Mouse (Mus musculus): ENCODE measurements around the gene Popdc3. TPM values are rescaled to one million over a fixed set of nuclear protein-coding genes. Genes with fewer than 3 reads are reported as not detected.

The Popdc3 gene
- total and polyA plus RNA-seq, 3 experiments, result not detected

DNA sequence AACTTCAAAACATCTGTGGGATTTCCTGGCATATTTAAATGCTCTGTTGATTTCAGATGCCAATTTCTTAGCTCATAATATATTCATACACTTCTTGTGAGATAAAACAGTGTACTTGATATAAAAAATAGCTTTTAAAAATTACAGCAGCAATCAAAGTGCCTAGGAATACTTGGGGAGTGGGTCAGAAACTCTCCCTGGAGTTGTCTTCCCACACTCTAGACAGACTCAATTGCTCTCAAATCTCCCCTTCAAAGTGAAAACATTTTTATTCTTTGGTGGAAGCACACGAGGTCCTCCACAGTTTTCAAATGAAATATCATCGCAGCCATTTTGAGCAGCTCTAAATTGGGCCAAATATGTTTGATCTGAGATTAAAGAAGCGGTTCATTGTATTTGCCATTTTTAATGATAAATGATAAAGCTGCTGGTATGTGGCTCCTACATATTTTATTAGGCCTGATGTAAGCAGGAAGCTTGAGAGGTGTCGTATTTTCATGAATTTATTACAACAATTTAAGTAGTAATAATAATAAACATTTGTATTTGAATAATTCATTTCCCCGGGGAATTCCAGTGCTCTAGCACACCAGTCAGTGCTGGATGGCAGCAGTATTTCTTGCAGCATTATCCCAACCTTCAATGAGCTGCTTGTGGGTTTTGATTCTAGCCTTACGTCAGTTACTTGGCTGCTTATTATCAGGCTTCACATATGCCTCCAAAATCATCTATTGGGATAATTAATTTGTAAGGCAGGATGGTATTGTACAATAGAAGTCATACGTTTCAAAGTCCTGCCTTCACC is 150.5 kb downstream of the Popdc3 start:
- Histone ChIP-seq H3K36me3 (ENCODE audit: control insufficient read depth in 1 of 2, insufficient read depth in 2 of 2, low read length in 2 of 2) (no peaks in the 10 kb centered on the region), H3K79me2 (ENCODE audit: control insufficient read depth, insufficient read depth, low read length, poor library complexity) (no peaks in the 10 kb centered on the region), H3K27me3 (ENCODE audit: control insufficient read depth in 1 of 2, insufficient read depth in 2 of 2, low read length in 2 of 2) (peaks cover 0 to 1% of the 10 kb centered on the region in 2 experiments; a peak in 1 of 4 replicates), H3K9me3 (replicated peaks; ENCODE audit: insufficient read depth, low read length) (no peaks in the 10 kb centered on the region), H3K27ac (ENCODE audit: control insufficient read depth, low read depth, low read length) (no peak overlapping the region), H3K4me3 (ENCODE audit: control insufficient read depth in 1 of 2, insufficient read depth in 1 of 2, low read depth in 2 of 2, low read length in 2 of 2) (no peak overlapping the region), H3K9ac (ENCODE audit: control insufficient read depth, low read depth, low read length, poor library complexity, severe bottlenecking) (no peak overlapping the region), H3K4me1 (ENCODE audit: control insufficient read depth in 1 of 2, insufficient read depth in 2 of 2, low read length in 2 of 2) (no peaks in the 10 kb centered on the region)
- TF ChIP-seq MXI1 (IDR thresholded peaks at IDR 0.05; ENCODE audit: low read depth, low read length) (no peak), MEF2A (IDR thresholded peaks at IDR 0.05; ENCODE audit: extremely low read depth, insufficient replicate concordance, low read depth, low read length, poor library complexity, severe bottlenecking) (no peak), ZMIZ1 (IDR thresholded peaks at IDR 0.05; ENCODE audit: low read depth, low read length) (no peak), POLR2A (IDR thresholded peaks at IDR 0.05; ENCODE audit: control insufficient read depth in 1 of 2, insufficient read depth in 1 of 2, low read depth in 1 of 2, low read length in 2 of 2, poor library complexity in 1 of 2) (no peak), TCF12 (IDR thresholded peaks at IDR 0.05; ENCODE audit: low read depth, low read length) (no peak), MAX (IDR thresholded peaks at IDR 0.05; ENCODE audit: low read length) (no peak), TAL1 (IDR thresholded peaks at IDR 0.05; ENCODE audit: low read length) (no peak), SIN3A (IDR thresholded peaks at IDR 0.05; ENCODE audit: low read length) (no peak)
- no peak for DNase-seq (ENCODE audit: low read depth, low spot score)

DNA sequence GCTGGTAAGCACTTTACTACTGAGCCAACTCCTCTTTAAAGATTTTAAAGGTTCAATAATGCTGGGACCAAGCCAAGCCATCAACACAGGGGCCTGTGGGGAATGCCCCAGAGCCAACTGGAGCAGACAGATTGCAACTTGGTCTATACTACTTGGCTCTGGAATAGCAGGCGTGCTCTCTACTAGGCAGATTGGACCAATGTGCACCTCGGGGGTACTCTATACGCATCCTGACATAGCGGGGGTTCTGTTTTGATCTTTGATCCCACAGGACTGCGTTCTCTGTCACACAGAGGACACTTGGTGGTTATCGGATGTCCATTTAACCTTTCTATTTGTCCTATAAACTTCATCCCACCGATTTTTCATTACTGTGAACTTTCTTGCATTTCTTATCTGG is 157.0 kb downstream of the Popdc3 start:
- H3K27ac ChIP-seq (ENCODE audit: control insufficient read depth, low read depth, low read length), result no peak overlapping the region
- no peaks in the 10 kb centered on the region for H3K36me3 ChIP-seq (ENCODE audit: control insufficient read depth in 1 of 2, insufficient read depth in 2 of 2, low read length in 2 of 2)
- no peaks in the 10 kb centered on the region for H3K9me3 ChIP-seq (replicated peaks; ENCODE audit: insufficient read depth, low read length)
- peaks cover 0 to 1% of the 10 kb centered on the region in 2 experiments; a peak in 1 of 4 replicates for H3K27me3 ChIP-seq (ENCODE audit: control insufficient read depth in 1 of 2, insufficient read depth in 2 of 2, low read length in 2 of 2)
- H3K9ac ChIP-seq (ENCODE audit: control insufficient read depth, low read depth, low read length, poor library complexity, severe bottlenecking), result no peak overlapping the region
- TF ChIP-seq UBTF (IDR thresholded peaks at IDR 0.05; ENCODE audit: borderline replicate concordance, insufficient read depth, low read depth, low read length) (no peak), ETS1 (IDR thresholded peaks at IDR 0.05; ENCODE audit: low read depth, low read length) (no peak), MYC (IDR thresholded peaks at IDR 0.05; ENCODE audit: low read depth, low read length) (no peak), MAX (IDR thresholded peaks at IDR 0.05; ENCODE audit: low read length) (no peak), RAD21 (IDR thresholded peaks at IDR 0.05; ENCODE audit: low read depth, low read length) (no peak)
- no peaks in the 10 kb centered on the region for H3K4me1 ChIP-seq (ENCODE audit: control insufficient read depth in 1 of 2, insufficient read depth in 2 of 2, low read length in 2 of 2)
- H3K79me2 ChIP-seq (ENCODE audit: control insufficient read depth, insufficient read depth, low read length, poor library complexity), result no peaks in the 10 kb centered on the region
- no peak for DNase-seq (ENCODE audit: low read depth, low spot score)
- no peak overlapping the region for H3K4me3 ChIP-seq (ENCODE audit: control insufficient read depth in 1 of 2, insufficient read depth in 1 of 2, low read depth in 2 of 2, low read length in 2 of 2)

All from MEL (cell line).